Mouse (Mus musculus) spleen, postnatal 4 days (tissue): ENCODE results near the gene Rbpjl.

ENCODE experiments used
- DNase-seq, 2 experiments: peaks; one replicate each; pipeline ENCODE4 v3.0.0; 2022; ENCODE audit warnings: low spot score in 2 of 2

Rbpjl gene

GRCm38 (mm10) chr2:164393126-164393525, 9.8 kb upstream of the Rbpjl start:
- DNase-seq: no peak

- DNase-seq: no peak
Measured at GRCm38 (mm10) chr2:164396076-164396475, 6.9 kb upstream of the Rbpjl start.

DNA sequence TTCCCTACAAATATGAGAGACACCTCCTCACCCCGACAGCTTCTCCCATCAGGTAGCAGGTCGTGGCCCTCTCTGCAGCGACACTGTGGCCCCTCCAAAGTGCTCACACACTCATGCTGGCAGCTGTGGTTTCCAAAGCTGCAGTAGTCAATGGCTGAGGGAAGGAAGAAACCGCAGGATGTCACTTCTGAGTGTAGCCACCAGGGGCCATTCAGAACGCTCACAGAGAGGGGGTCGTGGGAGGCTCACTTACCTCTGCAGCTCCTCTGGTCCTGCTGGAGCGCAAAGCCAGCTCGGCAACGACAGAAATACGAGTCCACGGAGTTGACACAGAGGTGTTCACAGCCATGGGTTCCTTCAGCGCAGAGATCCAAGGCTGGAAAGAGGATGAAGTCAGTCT, 6.0 kb upstream of the Rbpjl start:
- DNase-seq: no peak

DNA sequence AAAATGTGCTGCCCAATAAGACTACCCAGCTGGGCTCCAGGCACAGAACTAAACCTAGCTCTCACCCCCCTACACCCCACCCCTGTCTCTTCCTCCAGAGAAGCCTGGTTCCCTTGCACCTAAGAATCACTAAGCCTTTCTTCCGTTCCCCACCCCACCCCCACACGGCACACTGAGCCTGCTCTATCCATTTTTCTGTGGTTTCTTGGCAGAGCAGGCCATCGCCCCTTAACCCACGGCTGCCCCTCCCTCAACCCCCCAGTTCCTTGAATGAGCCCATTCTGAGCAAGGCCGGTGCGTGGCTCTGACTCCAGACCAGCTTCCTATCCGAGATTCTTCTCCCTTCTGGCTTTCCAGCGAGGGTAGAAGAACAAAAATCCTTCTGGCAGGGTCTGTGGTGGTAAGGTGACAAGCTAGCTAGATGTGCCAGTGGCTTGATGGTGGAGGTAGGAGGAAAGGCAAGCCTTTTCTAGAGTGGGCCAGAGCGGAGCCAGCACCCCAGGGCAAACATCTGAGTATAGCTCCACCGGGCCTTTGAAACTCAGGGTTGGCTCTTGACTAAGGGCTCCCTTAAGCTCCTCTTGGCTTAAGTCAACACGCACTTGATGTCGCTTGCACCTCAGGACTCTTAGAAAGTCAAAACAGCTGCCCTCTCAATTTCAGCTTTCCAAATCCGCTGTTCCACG, 598 bp downstream of the Rbpjl start:
- DNase-seq: no peak

GRCm38 (mm10) chr2:164404082-164404990, 1.4 kb downstream of the Rbpjl start:
- no peak for DNase-seq

- no peak for DNase-seq
Measured at GRCm38 (mm10) chr2:164405060-164405459, 2.1 kb downstream of the Rbpjl start, which contains the start of gene Matn4. Gene Matn4, minus strand, starts transcription at chr2:164405160.

DNA sequence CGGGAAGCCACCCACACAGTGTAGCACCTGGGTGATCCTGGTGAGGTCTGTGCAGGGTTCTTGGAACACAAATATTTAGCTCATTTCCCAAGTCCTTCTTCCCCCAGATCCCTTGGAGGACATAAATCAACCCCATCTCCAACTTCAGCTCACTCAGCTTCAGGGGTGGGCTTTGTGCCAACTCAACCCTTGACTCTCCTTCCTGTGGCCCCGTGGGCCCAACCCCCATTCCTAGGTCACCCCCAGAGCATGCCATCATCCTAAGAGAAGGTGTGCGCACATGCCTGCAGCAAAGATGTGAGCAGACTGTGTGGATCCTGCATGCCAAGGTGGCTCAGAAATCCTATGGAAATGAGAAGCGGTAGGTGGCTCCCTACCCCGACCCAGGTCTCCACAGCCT, 2.6 kb downstream of the Rbpjl start:
- DNase-seq: no peak

- peak; percentile 43 to 82 for DNase-seq
Measured at GRCm38 (mm10) chr2:164407708-164408107, 4.8 kb downstream of the Rbpjl start.

GRCm38 (mm10) chr2:164414167-164414566, 11.2 kb downstream of the Rbpjl start:
- no peak for DNase-seq

- no peak for DNase-seq
Measured at GRCm38 (mm10) chr2:164414581-164414980, 11.6 kb downstream of the Rbpjl start.

DNA sequence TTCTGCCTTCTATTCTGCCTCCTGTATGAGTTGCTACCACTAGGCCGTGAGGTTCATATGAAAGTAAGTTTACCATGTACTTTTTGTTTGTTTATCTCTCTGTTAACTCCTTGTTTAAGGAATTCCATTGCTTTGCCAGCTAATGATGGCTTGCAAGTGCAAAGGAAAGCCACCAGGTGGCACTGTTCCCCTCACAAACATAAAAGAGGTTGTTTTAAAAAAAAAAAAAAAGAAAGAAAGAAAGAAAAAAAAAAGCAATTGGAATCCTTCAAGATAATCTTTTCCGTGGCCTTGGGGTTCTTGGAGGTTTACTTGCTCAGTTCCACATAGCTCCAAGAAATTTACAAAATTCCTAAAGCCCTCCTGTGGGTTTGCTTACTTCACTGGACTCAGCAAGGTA, 14.3 kb downstream of the Rbpjl start:
- no peak for DNase-seq

DNA sequence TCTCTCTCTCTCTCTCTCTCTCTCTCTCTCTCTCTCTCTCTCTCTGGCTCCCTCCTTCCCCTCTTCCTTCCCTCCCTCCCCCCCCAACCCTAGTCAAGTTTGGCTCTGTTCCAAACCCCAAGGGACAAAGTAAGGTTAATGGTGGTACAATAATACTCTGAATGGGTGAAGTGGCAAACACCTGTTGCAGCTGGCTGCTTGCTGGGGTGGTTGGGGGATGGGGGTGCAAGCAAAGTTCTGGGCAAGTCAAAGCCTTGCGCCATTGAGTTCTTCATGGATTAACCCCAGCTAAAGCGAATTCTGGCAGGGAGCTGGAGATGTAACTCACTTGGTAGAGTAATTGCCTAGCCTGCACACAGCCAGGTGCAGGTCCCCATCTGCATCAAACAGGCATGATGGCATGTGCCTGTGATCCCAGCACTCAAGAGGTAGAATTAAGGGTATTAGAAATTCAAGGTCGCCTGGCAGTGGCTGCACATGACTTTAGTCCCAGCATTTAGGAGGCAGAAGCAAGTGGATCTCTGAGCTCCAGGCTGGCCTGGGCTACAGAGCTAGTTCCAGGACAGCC, 15.5 kb downstream of the Rbpjl start:
- no peak for DNase-seq

DNA sequence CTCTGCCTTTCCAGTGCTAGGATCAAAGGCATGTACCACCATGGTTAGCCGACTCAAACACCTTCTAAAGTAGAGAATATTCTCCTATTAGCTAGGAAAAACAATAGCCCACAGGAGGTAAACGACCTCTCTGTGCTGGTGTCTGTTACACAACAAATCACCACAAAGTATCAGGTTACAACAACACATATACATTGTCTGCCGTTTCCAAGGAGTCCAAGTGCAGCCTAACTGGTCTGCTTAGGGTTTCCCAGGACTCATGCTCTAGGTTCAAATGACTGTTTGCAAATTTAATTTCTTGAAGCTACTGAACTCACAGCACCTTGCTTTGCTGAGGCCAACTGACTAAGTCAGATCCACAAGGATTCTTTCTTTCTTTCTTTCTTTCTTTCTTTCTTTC, 16.5 kb downstream of the Rbpjl start:
- no peak for DNase-seq

GRCm38 (mm10) chr2:164421306-164421705, 18.4 kb downstream of the Rbpjl start:
- DNase-seq: no peak

GRCm38 (mm10) chr2:164421979-164422378, 19.0 kb downstream of the Rbpjl start:
- DNase-seq: no peak

DNA sequence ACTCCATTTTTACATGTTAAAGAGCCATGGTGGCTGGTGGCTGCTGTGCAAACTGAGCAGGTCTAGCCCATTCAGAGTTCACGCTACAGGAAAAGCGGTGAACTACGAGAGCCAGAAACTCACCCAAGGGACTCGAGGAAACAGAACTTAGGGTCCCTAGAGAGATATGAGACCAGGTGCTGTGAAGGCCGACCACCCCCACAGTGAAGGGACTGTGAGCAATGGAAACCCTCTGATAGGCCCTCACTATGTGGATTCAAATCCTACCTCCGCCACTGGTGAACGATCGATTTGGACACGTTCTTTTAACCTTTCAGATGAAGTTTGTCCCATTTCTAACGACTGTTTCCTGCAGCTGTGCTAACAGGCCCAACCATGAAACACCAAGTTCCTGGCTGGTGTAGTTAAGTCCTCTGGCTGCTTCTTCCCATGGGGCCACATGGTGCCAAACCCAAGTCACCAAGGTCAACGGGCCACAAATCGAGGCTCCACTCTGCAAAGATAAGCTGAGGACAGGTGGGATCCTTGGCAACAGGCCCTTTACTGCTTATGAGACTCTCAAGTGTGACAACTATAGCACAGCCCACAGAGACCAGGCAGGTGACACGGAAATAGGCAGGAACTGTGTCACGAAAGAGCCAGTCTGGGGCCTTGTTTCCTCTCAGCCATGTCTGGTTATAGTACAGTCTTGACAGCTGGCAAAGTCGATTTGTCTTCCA, 19.9 kb downstream of the Rbpjl start:
- DNase-seq: peak in 1 of 2 experiments; percentile 41

GRCm38 (mm10) chr2:164423464-164423863, 20.5 kb downstream of the Rbpjl start:
- DNase-seq: no peak

DNA sequence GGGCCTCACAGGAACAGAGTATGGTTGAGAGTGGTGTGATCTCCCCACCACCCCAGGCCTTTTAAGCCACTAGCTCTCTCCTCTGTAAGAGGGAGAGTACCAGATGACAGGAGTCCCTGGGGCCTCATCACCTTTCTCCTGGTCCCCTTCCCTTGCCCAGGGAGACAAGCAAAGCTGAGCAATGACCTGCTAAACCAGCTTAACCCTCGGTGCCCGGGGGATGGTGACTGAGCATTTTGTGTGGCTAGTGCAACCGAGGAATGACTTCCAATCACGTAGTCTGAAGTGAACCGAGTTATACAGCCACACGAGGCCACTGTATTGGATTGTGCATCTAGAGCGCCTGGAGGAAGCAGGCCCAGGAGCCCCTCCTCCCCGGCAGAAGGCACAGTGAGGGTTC, 21.5 kb downstream of the Rbpjl start:
- DNase-seq: no peak

GRCm38 (mm10) chr2:164425401-164425800, 22.5 kb downstream of the Rbpjl start:
- no peak for DNase-seq

DNA sequence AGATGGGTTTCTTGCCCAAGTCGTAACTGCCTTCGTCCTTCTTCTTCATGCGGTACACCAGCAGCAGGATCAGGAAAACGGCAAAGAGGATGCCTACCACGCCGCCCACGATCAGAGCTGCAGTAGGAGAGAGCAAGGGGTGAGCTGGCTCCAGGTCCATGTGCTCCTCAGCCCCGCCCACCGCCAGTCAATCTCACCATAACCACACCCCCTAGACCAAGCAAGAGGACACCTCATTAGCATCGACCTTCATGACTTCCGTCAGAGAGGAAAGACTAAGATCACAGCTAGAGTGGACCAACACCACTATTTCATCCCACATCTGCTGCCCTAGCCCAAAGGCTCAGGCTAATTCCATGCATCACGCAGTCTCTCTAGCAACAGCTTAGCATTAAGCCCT, 23.2 kb downstream of the Rbpjl start:
- no peak for DNase-seq

GRCm38 (mm10) chr2:164426952-164427351, 24.0 kb downstream of the Rbpjl start:
- DNase-seq: no peak

GRCm38 (mm10) chr2:164428451-164428850, 25.5 kb downstream of the Rbpjl start:
- DNase-seq: no peak
